Mouse (Mus musculus): Measurements from ENCODE around the gene Tmf1. TPM values are rescaled to one million over a fixed set of nuclear protein-coding genes. Genes with fewer than 3 reads are reported as not detected.

Tmf1 gene
- polyA plus RNA-seq (2015; fragmentation: Nextera tagmentation; extraction: Ambion mirVana): 43.1 and 44.9 TPM in 2 replicates

GRCm38 (mm10) chr6:97178491-97179366 is at the start of gene Tmf1:
Gene Tmf1 (minus strand): TSS chr6:97179122.
- Histone ChIP-seq H3K36me3 (peaks cover 20% of the 10 kb centered on the region), H3K27ac (replicated peaks) (peak within 1 kb of the TSS; percentile 91), H3K9ac (peak within 1 kb of the TSS; percentile 92), H3K27me3 (no peaks in the 10 kb centered on the region), H3K9me3 (no peaks in the 10 kb centered on the region), H3K4me3 (peak within 1 kb of the TSS; percentile 83), H3K4me1 (replicated peaks) (peaks cover 35% of the 10 kb centered on the region), H3K4me2 (peak within 1 kb of the TSS; percentile 62)
- WGBS: under 1% methylated on average over 79 of the region's 80 CpGs
- peak; percentile 98 for ATAC-seq (ENCODE audit: low read depth)

GRCm38 (mm10) chr6:97227067-97227847 is 48.3 kb upstream of the Tmf1 start:
- peaks cover 41% of the 10 kb centered on the region for H3K36me3 ChIP-seq
- H3K27ac ChIP-seq (replicated peaks): no peak overlapping the region
- H3K27me3 ChIP-seq: no peaks in the 10 kb centered on the region
- WGBS: 98% methylated on average over 9 of the region's 9 CpGs
- H3K4me2 ChIP-seq: no peak overlapping the region
- no peak overlapping the region for H3K9ac ChIP-seq
- peaks cover 2% of the 10 kb centered on the region for H3K4me1 ChIP-seq (replicated peaks)
- no peaks in the 10 kb centered on the region for H3K9me3 ChIP-seq
- no peak for ATAC-seq (ENCODE audit: low read depth)
- no peak overlapping the region for H3K4me3 ChIP-seq

- ATAC-seq (ENCODE audit: low read depth): peak; percentile 59
- 25% methylated on average over 1 of the region's 1 CpGs for WGBS
These were observed 47.2 kb upstream of the Tmf1 start for GRCm38 (mm10) chr6:97226083-97226491.

GRCm38 (mm10) chr6:97224505-97224904 is 45.6 kb upstream of the Tmf1 start:
- Histone ChIP-seq H3K9ac (no peak overlapping the region), H3K4me3 (no peak overlapping the region), H3K9me3 (no peaks in the 10 kb centered on the region), H3K4me2 (no peak overlapping the region), H3K4me1 (replicated peaks) (peaks cover 15% of the 10 kb centered on the region), H3K27ac (replicated peaks) (no peak overlapping the region), H3K27me3 (no peaks in the 10 kb centered on the region), H3K36me3 (peaks cover 17% of the 10 kb centered on the region)
- no peak for ATAC-seq (ENCODE audit: low read depth)
- 93% methylated on average over 8 of the region's 8 CpGs for WGBS

More at GRCm38 (mm10) chr6:97226083-97226491, 47.2 kb upstream of the Tmf1 start:
- Histone ChIP-seq H3K9ac (no peak overlapping the region; the same call in 1 of the 2 replicates), H3K27me3 (no peaks in the 10 kb centered on the region), H3K9me3 (no peaks in the 10 kb centered on the region), H3K4me3 (no peak overlapping the region), H3K4me2 (no peak overlapping the region), H3K27ac (replicated peaks) (peak overlapping the region; percentile 61), H3K4me1 (replicated peaks) (peaks cover 14% of the 10 kb centered on the region), H3K36me3 (peaks cover 29% of the 10 kb centered on the region)

GRCm38 (mm10) chr6:97223566-97223965 is 44.6 kb upstream of the Tmf1 start:
- Histone ChIP-seq H3K4me1 (replicated peaks) (peaks cover 15% of the 10 kb centered on the region), H3K9me3 (no peaks in the 10 kb centered on the region), H3K27me3 (no peaks in the 10 kb centered on the region), H3K9ac (no peak overlapping the region), H3K27ac (replicated peaks) (no peak overlapping the region), H3K4me2 (no peak overlapping the region), H3K4me3 (no peak overlapping the region), H3K36me3 (peaks cover 12% of the 10 kb centered on the region)
- WGBS: 81% methylated on average over 4 of the region's 4 CpGs
- no peak for ATAC-seq (ENCODE audit: low read depth)

- Histone ChIP-seq H3K4me1 (replicated peaks) (peaks cover 15% of the 10 kb centered on the region), H3K27ac (replicated peaks) (no peak overlapping the region), H3K4me2 (no peak overlapping the region), H3K36me3 (peaks cover 12% of the 10 kb centered on the region), H3K9me3 (no peaks in the 10 kb centered on the region), H3K4me3 (no peak overlapping the region), H3K9ac (no peak overlapping the region), H3K27me3 (no peaks in the 10 kb centered on the region)
- ATAC-seq (ENCODE audit: low read depth): no peak
- WGBS: 82% methylated on average over 5 of the region's 5 CpGs
These were observed 44.1 kb upstream of the Tmf1 start for GRCm38 (mm10) chr6:97222931-97223467.

GRCm38 (mm10) chr6:97222321-97222720 is 43.4 kb upstream of the Tmf1 start:
- Histone ChIP-seq H3K36me3 (peaks cover 10% of the 10 kb centered on the region), H3K9ac (no peak overlapping the region), H3K9me3 (no peaks in the 10 kb centered on the region), H3K4me2 (no peak overlapping the region), H3K4me1 (replicated peaks) (peaks cover 15% of the 10 kb centered on the region), H3K27ac (replicated peaks) (no peak overlapping the region), H3K27me3 (no peaks in the 10 kb centered on the region), H3K4me3 (no peak overlapping the region)
- ATAC-seq (ENCODE audit: low read depth): no peak
- 53% methylated on average over 6 of the region's 6 CpGs for WGBS

GRCm38 (mm10) chr6:97221205-97222025 is 42.5 kb upstream of the Tmf1 start:
- H3K9me3 ChIP-seq: no peaks in the 10 kb centered on the region
- peak overlapping the region; percentile 56; the same call in 1 of the 2 replicates for H3K27ac ChIP-seq (replicated peaks)
- no peaks in the 10 kb centered on the region for H3K27me3 ChIP-seq
- no peak overlapping the region for H3K4me2 ChIP-seq
- no peak overlapping the region for H3K9ac ChIP-seq
- H3K4me1 ChIP-seq (replicated peaks): peaks cover 15% of the 10 kb centered on the region
- ATAC-seq (ENCODE audit: low read depth): no peak
- peaks cover 6% of the 10 kb centered on the region; the same call in 1 of the 2 replicates for H3K36me3 ChIP-seq
- WGBS: 71% methylated on average over 15 of the region's 15 CpGs
- H3K4me3 ChIP-seq: no peak overlapping the region

GRCm38 (mm10) chr6:97220672-97221071 is 41.8 kb upstream of the Tmf1 start:
- H3K9me3 ChIP-seq: no peaks in the 10 kb centered on the region
- H3K9ac ChIP-seq: no peak overlapping the region
- H3K36me3 ChIP-seq: peaks cover 6% of the 10 kb centered on the region; the same call in 1 of the 2 replicates
- no peak overlapping the region for H3K4me2 ChIP-seq
- no peak overlapping the region for H3K27ac ChIP-seq (replicated peaks)
- H3K27me3 ChIP-seq: no peaks in the 10 kb centered on the region
- H3K4me3 ChIP-seq: no peak overlapping the region
- no peak for ATAC-seq (ENCODE audit: low read depth)
- peaks cover 15% of the 10 kb centered on the region for H3K4me1 ChIP-seq (replicated peaks)
- 79% methylated on average over 2 of the region's 5 CpGs for WGBS

GRCm38 (mm10) chr6:97216154-97216821 is 37.4 kb upstream of the Tmf1 start:
- no peaks in the 10 kb centered on the region for H3K27me3 ChIP-seq
- no peak overlapping the region for H3K9ac ChIP-seq
- H3K4me2 ChIP-seq: no peak overlapping the region
- no peak for ATAC-seq (ENCODE audit: low read depth)
- WGBS: 79% methylated on average over 4 of the region's 4 CpGs
- no peak overlapping the region for H3K27ac ChIP-seq (replicated peaks)
- H3K9me3 ChIP-seq: no peaks in the 10 kb centered on the region
- H3K4me3 ChIP-seq: no peak overlapping the region
- H3K4me1 ChIP-seq (replicated peaks): peaks cover 34% of the 10 kb centered on the region
- peaks cover 5% of the 10 kb centered on the region for H3K36me3 ChIP-seq

GRCm38 (mm10) chr6:97211981-97212380 is 33.1 kb upstream of the Tmf1 start:
- WGBS: 77% methylated on average over 12 of the region's 12 CpGs
- H3K4me3 ChIP-seq: peak overlapping the region; percentile 72

More at GRCm38 (mm10) chr6:97211981-97212380, 33.1 kb upstream of the Tmf1 start:
- H3K9ac ChIP-seq: peak overlapping the region; percentile 87
- ATAC-seq (ENCODE audit: low read depth): no peak
- no peak overlapping the region for H3K27ac ChIP-seq (replicated peaks)
- no peaks in the 10 kb centered on the region for H3K9me3 ChIP-seq
- peaks cover 40% of the 10 kb centered on the region for H3K4me1 ChIP-seq (replicated peaks)
- H3K4me2 ChIP-seq: peak overlapping the region; percentile 79
- H3K27me3 ChIP-seq: no peaks in the 10 kb centered on the region
- H3K36me3 ChIP-seq: peaks cover 5% of the 10 kb centered on the region

All from neural tube, embryonic 13.5 days (tissue).